Mouse (Mus musculus): ENCODE data around the gene Chrd. TPM values are rescaled to one million over a fixed set of nuclear protein-coding genes. Genes with fewer than 3 reads are reported as not detected.

Chrd gene
- polyA plus RNA-seq, 1 experiment from 2014 or later: 0.37 TPM

DNA sequence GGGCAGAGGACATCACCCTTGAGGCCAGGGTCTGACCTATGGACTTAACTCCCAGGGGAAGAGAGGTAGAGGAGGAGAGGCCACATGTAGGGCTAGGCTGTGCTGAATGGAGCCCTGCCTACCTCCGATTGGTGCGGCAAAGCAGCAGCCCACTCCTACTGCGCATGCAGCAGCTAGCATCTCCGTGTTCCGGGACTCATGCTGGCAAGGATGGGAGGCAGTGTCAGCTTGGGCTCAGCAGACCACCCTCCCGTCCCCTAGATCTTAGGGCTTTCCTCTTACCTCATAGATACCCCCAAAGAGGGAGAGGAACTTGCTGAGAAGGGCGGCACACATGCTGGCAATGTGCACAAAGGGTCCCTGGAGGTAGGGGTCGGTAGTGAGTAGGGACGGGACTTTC lies 20.7 kb upstream of the Chrd start:
- peak overlapping the region; percentile 100 for H3K4me2 ChIP-seq
- WGBS (ENCODE audit: insufficient replicate concordance): 79% methylated on average over 9 of the region's 9 CpGs
- H3K4me1 ChIP-seq (replicated peaks): peaks cover 98% of the 10 kb centered on the region
- H3K4me3 ChIP-seq (replicated peaks): no peak overlapping the region
- H3K36me3 ChIP-seq (replicated peaks): peaks cover 56% of the 10 kb centered on the region
- H3K27me3 ChIP-seq: no peaks in the 10 kb centered on the region
- H3K9me3 ChIP-seq (replicated peaks): no peaks in the 10 kb centered on the region
- H3K27ac ChIP-seq (replicated peaks): peak overlapping the region; percentile 82; the same call in 1 of the 2 replicates
- ATAC-seq (ENCODE audit: insufficient read depth): no peak
- peak overlapping the region; percentile 74; the same call in 1 of the 2 replicates for H3K9ac ChIP-seq

DNA sequence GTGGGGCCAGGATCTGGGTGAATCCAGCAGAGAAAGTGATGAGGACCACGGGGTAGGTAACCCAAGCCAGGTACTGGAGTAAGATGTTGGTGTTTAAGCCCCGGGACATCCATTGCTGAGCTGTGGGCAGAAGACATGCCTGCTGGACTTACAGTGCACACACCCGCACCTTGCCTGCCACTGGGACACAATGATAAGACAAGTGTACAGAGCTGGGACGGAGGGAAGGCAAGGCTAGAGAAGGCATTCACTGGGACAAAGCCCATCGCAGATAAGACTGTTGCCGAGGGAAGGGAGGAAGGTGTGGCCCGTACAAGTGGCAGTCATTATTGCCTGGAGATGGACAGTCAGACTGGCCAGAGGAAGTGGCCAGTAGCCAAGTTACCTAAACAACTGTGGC lies 20.0 kb upstream of the Chrd start:
- Histone ChIP-seq H3K9ac (peak overlapping the region; percentile 74), H3K4me1 (replicated peaks) (peaks cover 95% of the 10 kb centered on the region), H3K4me3 (replicated peaks) (peak overlapping the region; percentile 77), H3K27ac (replicated peaks) (peak overlapping the region; percentile 82), H3K9me3 (replicated peaks) (no peaks in the 10 kb centered on the region), H3K4me2 (peak overlapping the region; percentile 100), H3K27me3 (no peaks in the 10 kb centered on the region), H3K36me3 (replicated peaks) (peaks cover 49% of the 10 kb centered on the region)
- WGBS (ENCODE audit: insufficient replicate concordance): 26% methylated on average over 7 of the region's 7 CpGs
- ATAC-seq (ENCODE audit: insufficient read depth): peak; percentile 14

DNA sequence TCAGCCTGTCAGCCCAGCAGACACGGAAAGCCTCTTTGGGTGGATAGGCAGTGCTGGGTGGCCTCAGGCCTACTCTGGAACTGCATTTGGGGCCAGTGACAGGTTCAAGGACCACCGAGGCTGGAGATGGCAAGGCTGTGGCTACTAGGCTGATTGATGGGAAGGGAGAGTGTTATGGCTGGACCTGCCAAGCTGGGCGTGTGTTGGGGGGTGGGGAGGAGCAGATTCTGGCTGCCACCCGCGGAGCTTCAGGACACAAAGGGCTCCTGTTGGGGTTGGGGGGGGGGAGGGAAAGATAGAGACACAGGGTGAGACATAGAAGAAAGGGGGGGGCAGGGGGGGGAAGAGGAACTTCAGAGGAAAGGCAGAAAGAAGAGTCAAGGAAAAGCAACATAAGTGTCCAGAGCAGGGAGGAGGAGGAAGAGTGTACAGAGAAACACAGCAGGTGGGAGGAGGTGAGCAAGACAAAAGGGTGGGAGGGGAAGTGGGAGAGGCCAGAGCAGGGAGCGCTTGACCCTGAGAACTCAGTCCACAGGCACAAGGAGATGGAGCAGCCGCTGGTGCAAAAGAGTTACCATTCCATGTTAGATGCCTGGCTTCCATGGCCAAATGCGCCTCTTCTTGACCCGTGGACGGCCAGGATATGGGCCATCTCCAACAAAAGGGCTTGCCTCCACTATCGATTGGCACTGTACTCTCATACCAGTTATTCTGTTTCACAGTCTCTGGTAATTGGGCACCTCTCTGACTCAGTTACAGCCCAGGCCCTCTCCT lies 18.4 kb upstream of the Chrd start:
- peak overlapping the region; percentile 91 for H3K27ac ChIP-seq (replicated peaks)
- peaks cover 33% of the 10 kb centered on the region for H3K36me3 ChIP-seq (replicated peaks)
- ATAC-seq (ENCODE audit: insufficient read depth): no peak
- no peaks in the 10 kb centered on the region for H3K9me3 ChIP-seq (replicated peaks)
- no peaks in the 10 kb centered on the region for H3K27me3 ChIP-seq
- peak overlapping the region; percentile 74 for H3K9ac ChIP-seq
- 57% methylated on average over 11 of the region's 11 CpGs for WGBS (ENCODE audit: insufficient replicate concordance)
- H3K4me2 ChIP-seq: peak overlapping the region; percentile 100
- H3K4me1 ChIP-seq (replicated peaks): peaks cover 91% of the 10 kb centered on the region
- H3K4me3 ChIP-seq (replicated peaks): peak overlapping the region; percentile 77

DNA sequence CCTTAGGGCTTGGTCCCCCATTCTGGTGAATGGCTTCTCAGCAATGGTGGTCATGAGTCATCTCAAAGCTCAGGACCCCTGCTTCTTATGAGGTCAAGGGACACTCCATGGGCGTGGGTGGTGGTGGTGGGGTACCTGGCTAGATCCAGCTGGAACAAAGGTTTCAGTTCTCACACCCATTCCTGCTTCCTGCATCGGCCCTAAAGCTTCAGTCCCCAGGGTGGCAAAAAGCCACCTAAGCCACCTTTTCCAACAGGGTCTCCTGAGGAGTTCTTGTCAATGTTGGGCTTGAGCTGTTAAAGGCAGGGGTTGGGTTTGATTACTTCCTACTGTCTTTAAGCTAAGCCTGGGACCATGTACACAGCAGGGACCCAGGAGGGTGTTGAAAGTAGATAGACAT lies 17.8 kb upstream of the Chrd start:
- ATAC-seq (ENCODE audit: insufficient read depth): no peak
- 63% methylated on average over 2 of the region's 2 CpGs for WGBS (ENCODE audit: insufficient replicate concordance)
- Histone ChIP-seq H3K4me2 (peak overlapping the region; percentile 100), H3K9me3 (replicated peaks) (no peaks in the 10 kb centered on the region), H3K4me3 (replicated peaks) (peak overlapping the region; percentile 77), H3K27me3 (no peaks in the 10 kb centered on the region), H3K27ac (replicated peaks) (peak overlapping the region; percentile 91), H3K4me1 (replicated peaks) (peaks cover 85% of the 10 kb centered on the region), H3K9ac (peak overlapping the region; percentile 74), H3K36me3 (replicated peaks) (peaks cover 30% of the 10 kb centered on the region)

DNA sequence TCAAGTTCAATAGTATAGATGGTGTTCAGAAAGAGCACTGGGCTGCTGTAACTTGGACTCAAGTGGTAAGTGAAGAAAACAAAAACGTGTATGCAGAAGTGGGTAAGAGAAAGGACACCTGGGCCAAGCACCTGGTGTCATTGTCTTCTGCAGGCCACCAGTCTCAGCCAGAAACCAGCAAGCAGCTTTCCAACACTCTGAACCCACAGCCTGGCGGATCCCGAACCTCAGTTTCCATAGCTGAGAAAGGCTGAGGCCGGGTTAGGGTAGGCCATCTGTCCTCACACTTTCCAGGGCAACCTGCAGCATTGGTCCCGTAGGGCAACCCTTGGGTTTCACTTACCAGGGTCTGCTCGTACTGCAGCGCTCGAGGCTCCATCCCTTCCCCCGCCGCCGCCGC lies 17.4 kb upstream of the Chrd start:
- no peaks in the 10 kb centered on the region for H3K9me3 ChIP-seq (replicated peaks)
- peaks cover 81% of the 10 kb centered on the region for H3K4me1 ChIP-seq (replicated peaks)
- H3K9ac ChIP-seq: peak overlapping the region; percentile 74
- peak; percentile 0; the same call in 1 of the 2 replicates for ATAC-seq (ENCODE audit: insufficient read depth)
- peak overlapping the region; percentile 100 for H3K4me2 ChIP-seq
- H3K27ac ChIP-seq (replicated peaks): peak overlapping the region; percentile 91
- H3K4me3 ChIP-seq (replicated peaks): peak overlapping the region; percentile 77
- no peaks in the 10 kb centered on the region for H3K27me3 ChIP-seq
- H3K36me3 ChIP-seq (replicated peaks): peaks cover 30% of the 10 kb centered on the region
- WGBS (ENCODE audit: insufficient replicate concordance): 5% methylated on average over 12 of the region's 12 CpGs

DNA sequence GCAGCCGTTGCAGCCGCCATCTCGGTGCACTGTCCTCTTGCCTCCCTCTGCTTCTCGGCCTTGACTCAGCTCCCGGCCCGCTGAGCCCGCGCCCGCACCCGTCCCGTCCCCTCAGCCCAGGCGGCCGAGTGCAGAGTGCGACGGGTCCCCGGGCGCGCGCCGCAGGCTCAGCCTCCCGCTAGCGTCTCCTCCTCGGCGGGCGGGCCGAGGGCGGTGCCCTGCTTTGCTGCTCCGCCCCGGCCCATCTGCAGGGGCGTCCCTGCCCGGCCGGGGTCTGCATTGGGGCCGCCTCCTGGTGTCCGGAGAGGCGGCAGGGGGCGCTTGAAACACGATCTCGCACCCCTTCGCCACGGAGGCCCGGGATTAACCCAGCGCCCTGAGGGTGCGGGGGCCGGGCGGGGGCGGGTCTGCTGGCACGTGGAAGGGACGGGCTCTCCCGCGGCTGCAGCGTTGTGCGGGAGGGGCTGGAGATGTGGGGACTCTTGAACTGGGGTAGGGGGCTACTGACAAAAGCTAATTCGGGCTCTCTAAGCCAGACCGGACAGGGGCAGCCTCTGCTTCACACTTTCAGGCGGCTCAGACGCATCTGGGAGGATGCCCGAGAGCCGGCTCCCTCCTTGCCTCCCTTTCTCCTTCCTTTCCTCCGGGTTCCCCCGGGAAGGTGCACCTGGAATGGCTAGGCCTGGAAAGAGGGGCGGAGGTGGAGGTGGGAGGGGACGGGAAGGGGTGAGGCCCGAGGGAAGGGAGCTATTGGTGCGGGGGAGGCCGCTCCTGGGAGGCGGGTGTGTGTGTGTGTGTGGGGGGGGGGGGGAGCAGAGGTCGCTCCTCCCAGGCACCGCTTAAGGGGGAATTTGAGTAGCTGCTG lies 16.7 kb upstream of the Chrd start:
- Histone ChIP-seq H3K4me1 (replicated peaks) (peaks cover 74% of the 10 kb centered on the region), H3K36me3 (replicated peaks) (peaks cover 30% of the 10 kb centered on the region), H3K27me3 (no peaks in the 10 kb centered on the region), H3K4me2 (peak overlapping the region; percentile 100), H3K27ac (replicated peaks) (peak overlapping the region; percentile 91), H3K9ac (peak overlapping the region; percentile 74), H3K9me3 (replicated peaks) (no peaks in the 10 kb centered on the region), H3K4me3 (replicated peaks) (peak overlapping the region; percentile 77)
- under 1% methylated on average over 66 of the region's 68 CpGs for WGBS (ENCODE audit: insufficient replicate concordance)
- peak; percentile 63 for ATAC-seq (ENCODE audit: insufficient read depth)

DNA sequence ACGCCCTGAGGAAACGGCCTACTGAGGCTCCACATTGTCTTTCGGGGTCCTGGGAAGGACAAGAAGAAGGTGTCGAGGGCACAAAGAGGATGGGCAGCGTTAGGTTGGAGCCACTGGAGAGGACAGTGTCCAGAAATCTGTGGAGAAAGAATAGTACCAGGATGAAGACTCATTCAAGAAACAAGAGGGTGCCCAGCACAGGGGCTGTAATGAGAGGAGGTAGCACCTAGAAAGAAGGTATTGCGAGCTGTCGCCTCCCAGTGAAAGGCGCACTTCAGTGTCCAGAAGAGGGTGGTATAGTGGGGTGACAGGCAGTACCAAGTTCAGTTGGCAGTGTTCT lies 16.1 kb upstream of the Chrd start:
- H3K36me3 ChIP-seq (replicated peaks): peaks cover 26% of the 10 kb centered on the region
- 1% methylated on average over 8 of the region's 8 CpGs for WGBS (ENCODE audit: insufficient replicate concordance)
- H3K27ac ChIP-seq (replicated peaks): peak overlapping the region; percentile 91
- ATAC-seq (ENCODE audit: insufficient read depth): peak; percentile 17
- peak overlapping the region; percentile 77 for H3K4me3 ChIP-seq (replicated peaks)
- H3K4me1 ChIP-seq (replicated peaks): peaks cover 68% of the 10 kb centered on the region
- peak overlapping the region; percentile 74 for H3K9ac ChIP-seq
- no peaks in the 10 kb centered on the region for H3K27me3 ChIP-seq
- H3K9me3 ChIP-seq (replicated peaks): no peaks in the 10 kb centered on the region
- peak overlapping the region; percentile 100 for H3K4me2 ChIP-seq

DNA sequence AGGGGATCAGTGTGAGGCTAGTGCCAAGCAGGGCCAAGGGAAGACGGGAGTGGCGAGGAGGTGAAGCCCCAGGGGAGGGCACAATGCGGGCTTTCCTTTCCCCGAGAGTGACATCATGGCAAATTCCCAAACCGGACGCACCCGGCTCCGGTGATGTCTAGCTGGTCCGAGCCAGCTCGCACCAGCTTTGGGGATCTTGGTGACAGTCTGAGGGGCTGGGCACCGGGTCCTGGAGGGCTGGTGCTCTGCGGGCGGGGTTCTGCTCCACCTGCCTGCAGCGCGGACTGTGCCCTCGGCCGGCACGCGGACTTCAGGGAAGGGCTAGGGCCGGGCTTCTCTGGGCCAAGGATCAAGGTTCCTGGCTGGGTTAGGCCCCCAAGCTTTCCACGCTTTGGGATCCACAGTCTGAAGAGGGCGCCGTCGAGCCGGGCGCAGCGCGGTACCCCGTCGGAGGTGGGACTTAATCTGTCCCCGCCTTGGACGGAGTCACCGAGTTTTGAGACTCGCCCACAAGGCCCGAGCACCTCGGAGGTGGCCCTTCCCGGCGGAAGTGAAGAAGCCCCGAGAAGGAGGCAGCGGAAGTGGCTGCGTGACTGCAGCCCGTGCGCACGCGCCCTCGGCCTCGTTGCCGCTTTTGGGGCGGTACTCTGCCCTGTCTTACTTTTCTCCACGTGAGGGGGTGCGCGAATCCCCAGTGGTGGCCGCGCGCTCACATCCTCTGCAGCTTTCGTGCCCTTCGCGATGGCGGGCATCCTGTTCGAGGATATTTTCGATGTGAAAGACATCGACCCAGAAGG lies 15.5 kb upstream of the Chrd start, which contains the start of the genes Polr2h and Clcn2:
Gene Polr2h (plus strand): TSS at position 485 of the 797 bp plus-strand sequence.
Gene Clcn2 (minus strand): TSS at position 566 of the 797 bp plus-strand sequence.
- peak within 1 kb of the TSS; percentile 77 for H3K4me3 ChIP-seq (replicated peaks)
- H3K36me3 ChIP-seq (replicated peaks): peaks cover 26% of the 10 kb centered on the region
- H3K4me2 ChIP-seq: peak within 1 kb of the TSS; percentile 100
- ATAC-seq (ENCODE audit: insufficient read depth): peak; percentile 84
- H3K27me3 ChIP-seq: no peaks in the 10 kb centered on the region
- peak within 1 kb of the TSS; percentile 91 for H3K27ac ChIP-seq (replicated peaks)
- H3K9me3 ChIP-seq (replicated peaks): no peaks in the 10 kb centered on the region
- WGBS (ENCODE audit: insufficient replicate concordance): under 1% methylated on average over 62 of the region's 62 CpGs
- H3K9ac ChIP-seq: peak within 1 kb of the TSS; percentile 74
- H3K4me1 ChIP-seq (replicated peaks): peaks cover 63% of the 10 kb centered on the region

DNA sequence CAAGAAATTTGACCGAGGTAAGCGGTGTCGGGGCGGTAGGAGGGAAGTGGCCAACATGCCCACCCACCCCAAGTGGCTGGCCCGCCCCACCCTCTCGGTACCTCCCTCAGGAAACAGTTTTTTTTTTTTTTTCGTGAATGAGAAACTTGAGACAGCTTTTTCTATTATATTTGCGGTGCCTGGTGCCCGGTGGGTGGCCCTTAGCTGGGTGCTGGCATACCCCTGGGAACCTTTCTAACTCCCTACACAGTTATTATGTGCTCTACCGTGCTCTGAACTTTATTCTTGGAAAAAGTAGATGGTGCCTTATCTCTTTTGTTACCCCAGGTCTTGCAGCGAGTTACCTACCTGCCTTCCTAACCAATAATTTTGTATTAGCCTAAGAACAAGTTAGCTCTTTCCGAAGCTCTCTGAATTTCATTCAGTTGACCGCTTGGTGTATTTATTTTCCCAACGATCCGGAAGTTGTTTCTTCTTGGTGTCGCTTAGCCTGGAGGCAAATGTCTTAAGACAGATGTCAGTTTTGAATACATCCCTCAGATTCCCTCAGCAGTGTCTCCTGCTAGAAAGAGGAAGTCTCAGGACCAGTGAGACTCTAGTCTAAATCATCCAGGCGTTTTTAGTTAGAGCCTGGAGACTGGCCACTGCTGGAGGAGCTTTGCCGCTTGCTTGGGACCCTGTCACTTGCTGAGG lies 14.8 kb upstream of the Chrd start:
- WGBS (ENCODE audit: insufficient replicate concordance): under 1% methylated on average over 18 of the region's 18 CpGs
- peak; percentile 15 for ATAC-seq (ENCODE audit: insufficient read depth)
- Histone ChIP-seq H3K36me3 (replicated peaks) (peaks cover 23% of the 10 kb centered on the region), H3K4me3 (replicated peaks) (peak overlapping the region; percentile 77), H3K4me2 (peak overlapping the region; percentile 100), H3K27ac (replicated peaks) (peak overlapping the region; percentile 91), H3K9me3 (replicated peaks) (no peaks in the 10 kb centered on the region), H3K9ac (peak overlapping the region; percentile 74), H3K27me3 (no peaks in the 10 kb centered on the region), H3K4me1 (replicated peaks) (peaks cover 57% of the 10 kb centered on the region)

DNA sequence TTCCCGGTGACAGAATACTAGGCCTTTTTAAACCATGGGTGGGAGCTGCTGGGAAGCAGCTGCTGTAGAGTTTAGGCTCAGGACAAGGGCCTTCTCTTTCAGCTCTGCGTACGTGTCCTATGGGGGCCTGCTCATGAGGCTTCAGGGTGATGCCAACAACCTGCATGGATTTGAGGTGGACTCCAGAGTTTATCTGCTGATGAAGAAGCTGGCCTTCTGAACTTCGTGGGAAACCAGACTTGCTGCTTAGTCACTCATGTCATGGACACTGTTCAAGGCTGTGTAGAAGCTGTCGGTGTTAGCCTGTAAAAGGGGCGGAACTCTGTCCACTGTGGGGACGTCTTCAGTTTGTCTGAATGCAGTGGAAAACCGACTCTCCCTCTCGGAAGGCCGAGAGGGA lies 11.1 kb upstream of the Chrd start:
- Histone ChIP-seq H3K9me3 (replicated peaks) (no peaks in the 10 kb centered on the region), H3K9ac (no peak overlapping the region), H3K4me3 (replicated peaks) (no peak overlapping the region), H3K36me3 (replicated peaks) (peaks cover 23% of the 10 kb centered on the region), H3K4me1 (replicated peaks) (peaks cover 28% of the 10 kb centered on the region), H3K27ac (replicated peaks) (no peak overlapping the region), H3K4me2 (no peak overlapping the region), H3K27me3 (0 out of 2 replicates have a peak, but pooled peaks cover 16% of the 10 kb centered on the region)
- WGBS (ENCODE audit: insufficient replicate concordance): 74% methylated on average over 10 of the region's 10 CpGs
- ATAC-seq (ENCODE audit: insufficient read depth): no peak
